Mouse (Mus musculus) liver, embryonic 12.5 days (tissue): ENCODE measurements around the gene Olfr1101. TPM values are rescaled to one million over a fixed set of nuclear protein-coding genes. Genes with fewer than 3 reads are reported as not detected.

ENCODE experiments used
- ATAC-seq: fragments of 200-750 bp; cut with Nextera tagmentation; 2 replicates; pipeline ENCODE4 v1.8.0; 2017; ENCODE audit warnings: moderate number of reproducible peaks, mild to moderate bottlenecking, moderate library complexity
- H3K27ac ChIP-seq: fragments of 300-500 bp; sonication (generic); 2 replicates; pipeline ENCODE4 v1.5.1; 2016; ENCODE audit warnings: mild to moderate bottlenecking
- H3K27me3 ChIP-seq: fragments of 300-500 bp; sonication (generic); replicated peaks from 2 replicates; pipeline ENCODE4 v1.6.1; 2016; ENCODE audit warnings: mild to moderate bottlenecking, moderate library complexity
- H3K36me3 ChIP-seq: fragments of 300-500 bp; sonication (generic); 2 replicates; pipeline ENCODE4 v1.6.1; 2016; ENCODE audit warnings: mild to moderate bottlenecking, moderate library complexity
- H3K4me1 ChIP-seq: fragments of 300-500 bp; sonication (generic); 2 replicates; pipeline ENCODE4 v1.6.1; 2016
- H3K4me2 ChIP-seq: fragments of 300-500 bp; sonication (generic); 2 replicates; pipeline ENCODE4 v1.6.1; 2016; ENCODE audit warnings: mild to moderate bottlenecking, moderate library complexity
- H3K4me3 ChIP-seq: fragments of 300-500 bp; sonication (generic); 2 replicates; pipeline ENCODE4 v1.5.1; 2016; ENCODE audit warnings: mild to moderate bottlenecking, moderate library complexity
- H3K9ac ChIP-seq: fragments of 300-500 bp; sonication (generic); 2 replicates; pipeline ENCODE4 v1.6.1; 2016; ENCODE audit warnings: mild to moderate bottlenecking, moderate library complexity
- H3K9me3 ChIP-seq: fragments of 300-500 bp; sonication (generic); replicated peaks from 2 replicates; pipeline ENCODE4 v1.6.1; 2016; ENCODE audit warnings: mild to moderate bottlenecking, moderate library complexity
- WGBS: fragments of 180-500 bp; shearing (Covaris S2); methylation state at CpG from one replicate; pipeline ENCODE4 v1.1.7; 2016; ENCODE audit not compliant: insufficient replicate concordance; 5-methylcytosine and 5-hydroxymethylcytosine counted together
- polyA plus RNA-seq: library from polyadenylated mRNA; unstranded; fragments of >200 nt; fragmentation: Nextera tagmentation; extraction: Ambion mirVana; gene quantifications from 2 replicates; pipeline ENCODE4 v1.2.1, GENCODE M21; 2016

The Olfr1101 gene
- polyA plus RNA-seq = not detected in 2 replicates

DNA sequence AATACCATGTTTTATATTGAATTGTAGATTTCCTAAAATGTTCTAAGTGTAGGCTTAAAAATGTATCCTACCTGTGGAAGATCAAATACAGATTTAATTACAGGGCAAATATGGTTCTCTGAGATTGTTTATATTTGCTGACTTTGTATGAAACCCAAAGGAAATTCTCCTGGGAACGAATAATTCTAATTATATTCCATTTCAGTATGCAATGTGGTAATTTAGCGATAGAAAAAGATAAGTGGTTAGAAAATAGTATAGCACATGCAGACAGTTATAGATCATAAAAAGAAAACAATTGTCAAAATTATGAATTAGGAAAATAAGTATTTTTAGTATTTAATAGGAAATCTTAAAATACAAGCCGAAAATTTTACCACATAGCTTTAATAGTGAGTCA, at the start of gene Olfr1101:
TSS of gene Olfr1101 (minus strand) at position 101 of the 400 bp plus-strand sequence.
- Histone ChIP-seq H3K36me3 (no peaks in the 10 kb centered on the region), H3K27ac (no peak within 1 kb of the TSS), H3K9me3 (no peaks in the 10 kb centered on the region), H3K27me3 (no peaks in the 10 kb centered on the region), H3K4me2 (no peak within 1 kb of the TSS), H3K9ac (no peak within 1 kb of the TSS), H3K4me3 (no peak within 1 kb of the TSS), H3K4me1 (no peaks in the 10 kb centered on the region)
- no peak for ATAC-seq
- WGBS = 58% methylated on average over 3 of the region's 3 CpGs

DNA sequence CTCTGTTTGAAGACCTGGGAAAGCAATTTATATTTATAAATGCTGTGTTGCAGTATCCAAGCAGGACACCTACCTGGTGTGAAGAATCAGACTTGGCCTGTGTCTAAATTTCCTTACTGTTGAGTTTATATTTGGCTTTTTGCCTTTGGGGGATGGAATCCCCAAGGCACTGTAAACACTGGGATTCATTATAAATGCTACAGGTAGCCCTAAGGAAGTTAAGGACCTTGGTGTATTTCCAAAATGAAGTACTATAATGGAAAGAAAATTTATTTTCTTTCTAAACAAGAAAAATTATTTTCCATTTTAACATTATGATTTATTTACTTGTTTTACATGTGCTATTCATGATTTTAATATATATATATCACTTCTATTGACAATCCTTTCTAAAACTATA, 45.4 kb upstream of the Olfr1101 start, which contains the start of gene Olfr1105:
TSS of gene Olfr1105 (minus strand) at position 101 of the 400 bp plus-strand sequence.
- no peak within 1 kb of the TSS for H3K27ac ChIP-seq
- no peaks in the 10 kb centered on the region for H3K27me3 ChIP-seq
- H3K4me1 ChIP-seq = no peaks in the 10 kb centered on the region
- no peak within 1 kb of the TSS for H3K4me3 ChIP-seq
- no peak within 1 kb of the TSS for H3K9ac ChIP-seq
- H3K9me3 ChIP-seq = no peaks in the 10 kb centered on the region
- no peak for ATAC-seq
- H3K36me3 ChIP-seq = no peaks in the 10 kb centered on the region
- no peak within 1 kb of the TSS for H3K4me2 ChIP-seq

DNA sequence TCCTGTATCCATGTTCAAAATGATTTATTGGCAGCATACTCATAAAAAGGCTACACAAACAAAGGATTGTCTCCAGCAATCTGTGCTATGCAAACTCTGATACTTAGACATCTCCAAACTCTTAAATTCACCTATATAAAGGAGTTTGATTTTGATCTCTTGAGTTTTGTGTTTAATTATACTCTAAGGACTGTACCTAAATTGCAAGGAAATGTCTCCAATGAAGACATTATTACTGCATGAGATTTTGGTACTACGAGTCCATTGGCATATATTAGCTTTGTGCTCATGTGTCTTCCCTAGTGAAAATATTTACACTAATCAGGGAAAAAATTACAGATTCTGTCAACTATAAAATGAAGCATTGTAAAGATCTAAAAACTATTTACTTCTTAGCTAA, 36.0 kb upstream of the Olfr1101 start, which contains the start of gene Olfr1104:
TSS of gene Olfr1104 (minus strand) at position 101 of the 400 bp plus-strand sequence.
- ATAC-seq = no peak
- no peaks in the 10 kb centered on the region for H3K27me3 ChIP-seq
- WGBS = 51% methylated on average over 1 of the region's 1 CpGs

DNA sequence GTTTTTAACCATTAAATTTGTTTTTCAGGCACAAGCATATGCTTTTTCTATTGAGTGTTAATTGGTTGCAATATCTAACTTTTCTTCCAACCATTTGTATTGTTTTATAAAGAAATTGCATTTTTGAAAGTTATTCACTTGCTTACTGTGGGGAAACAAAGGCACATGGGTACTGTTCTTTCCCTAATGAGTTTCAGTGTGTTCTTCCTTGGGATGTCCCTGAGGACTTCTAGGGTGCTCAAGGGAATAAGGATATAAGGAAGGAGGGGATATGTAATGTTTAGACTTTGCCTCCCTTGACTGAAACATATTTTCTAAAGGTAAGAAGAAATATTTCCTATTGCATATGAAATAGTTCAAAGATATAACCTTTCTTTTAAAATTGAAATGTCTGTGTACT, 7.1 kb upstream of the Olfr1101 start, which contains the start of gene Olfr1102:
TSS of gene Olfr1102 (plus strand) at position 301 of the 400 bp plus-strand sequence.
- no peaks in the 10 kb centered on the region for H3K4me1 ChIP-seq
- H3K4me2 ChIP-seq = no peak within 1 kb of the TSS
- H3K27me3 ChIP-seq = no peaks in the 10 kb centered on the region
- no peak within 1 kb of the TSS for H3K27ac ChIP-seq
- H3K36me3 ChIP-seq = no peaks in the 10 kb centered on the region
- H3K9ac ChIP-seq = no peak within 1 kb of the TSS
- H3K4me3 ChIP-seq = no peak within 1 kb of the TSS
- no peaks in the 10 kb centered on the region for H3K9me3 ChIP-seq
- no peak for ATAC-seq

More for the DNA sequence above, 36.0 kb upstream of the Olfr1101 start, which contains the start of gene Olfr1104:
- no peaks in the 10 kb centered on the region for H3K36me3 ChIP-seq
- H3K27ac ChIP-seq = no peak within 1 kb of the TSS
- no peak within 1 kb of the TSS for H3K9ac ChIP-seq
- no peak within 1 kb of the TSS for H3K4me2 ChIP-seq
- H3K4me1 ChIP-seq = no peaks in the 10 kb centered on the region
- H3K4me3 ChIP-seq = no peak within 1 kb of the TSS
- no peaks in the 10 kb centered on the region for H3K9me3 ChIP-seq

DNA sequence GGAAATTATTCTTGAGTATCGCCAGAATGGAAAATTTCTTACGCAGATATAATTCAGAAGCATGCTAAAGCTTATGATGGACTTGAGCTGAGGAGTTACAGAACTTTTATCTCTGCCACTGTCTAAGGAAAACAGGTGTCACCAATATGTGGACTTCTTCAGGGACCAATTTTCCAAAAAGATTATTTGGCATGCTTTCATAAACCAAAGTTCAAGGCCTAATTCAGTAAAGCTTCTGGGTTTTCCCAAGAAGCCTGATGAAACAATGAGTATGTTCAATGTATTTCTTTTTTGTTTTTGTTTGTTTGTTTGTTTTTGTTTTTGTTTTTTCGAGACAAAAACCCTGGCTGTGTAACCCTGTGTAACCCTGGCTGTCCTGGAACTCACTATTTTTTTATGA, 11.2 kb downstream of the Olfr1101 start, which contains the start of gene Olfr1100:
TSS of gene Olfr1100 (minus strand) at position 101 of the 400 bp plus-strand sequence.
- WGBS = 73% methylated on average over 3 of the region's 3 CpGs
- ATAC-seq = no peak
- Histone ChIP-seq H3K9me3 (no peaks in the 10 kb centered on the region), H3K9ac (no peak within 1 kb of the TSS), H3K27ac (no peak within 1 kb of the TSS), H3K4me1 (no peaks in the 10 kb centered on the region), H3K27me3 (no peaks in the 10 kb centered on the region), H3K4me3 (no peak within 1 kb of the TSS), H3K36me3 (no peaks in the 10 kb centered on the region), H3K4me2 (no peak within 1 kb of the TSS)

DNA sequence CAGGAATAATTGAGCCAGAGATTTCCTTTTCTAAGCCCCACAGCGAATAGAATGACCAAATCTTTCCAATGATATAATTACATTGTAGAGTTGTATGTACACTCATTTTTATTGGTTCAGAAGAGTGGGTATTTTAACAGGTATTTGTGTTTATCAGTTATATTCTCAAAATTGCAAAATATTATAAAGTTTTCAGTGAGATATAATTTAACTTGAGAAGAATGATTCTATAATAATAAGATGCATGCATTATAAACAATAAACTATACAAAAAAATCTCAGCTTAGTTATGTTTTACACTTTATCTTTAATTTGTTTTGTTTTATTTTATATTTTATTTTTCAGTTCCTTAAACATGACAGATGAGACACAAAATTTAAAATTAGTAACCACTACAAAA, 30.4 kb downstream of the Olfr1101 start, which contains the start of gene Olfr1099:
TSS of gene Olfr1099 (minus strand) at position 101 of the 400 bp plus-strand sequence.
- H3K9ac ChIP-seq = no peak within 1 kb of the TSS
- H3K36me3 ChIP-seq = no peaks in the 10 kb centered on the region
- H3K27ac ChIP-seq = no peak within 1 kb of the TSS
- H3K4me3 ChIP-seq = no peak within 1 kb of the TSS
- no peaks in the 10 kb centered on the region for H3K27me3 ChIP-seq
- ATAC-seq = no peak
- 50% methylated on average over 1 of the region's 1 CpGs for WGBS
- H3K4me1 ChIP-seq = no peaks in the 10 kb centered on the region
- H3K4me2 ChIP-seq = no peak within 1 kb of the TSS
- H3K9me3 ChIP-seq = no peaks in the 10 kb centered on the region

Other genes with a start within 250 kb of the Olfr1101 start
- not detected in 2 replicates for gene Olfr1090, start 232.2 kb downstream of the Olfr1101 start, polyA plus RNA-seq
- gene Olfr1093, start 208.7 kb downstream of the Olfr1101 start, polyA plus RNA-seq = not detected in 2 replicates
- gene Olfr141, start 181.2 kb downstream of the Olfr1101 start, polyA plus RNA-seq = not detected in 2 replicates
- not detected in 2 replicates for gene Olfr1094, start 166.6 kb downstream of the Olfr1101 start, polyA plus RNA-seq
- gene Olfr1095, start 139.5 kb downstream of the Olfr1101 start, polyA plus RNA-seq = not detected in 2 replicates
- not detected in 2 replicates for gene Gm13723, start 116.4 kb downstream of the Olfr1101 start, polyA plus RNA-seq
- not detected in 2 replicates for gene Olfr1097, start 99.0 kb downstream of the Olfr1101 start, polyA plus RNA-seq
- not detected in 2 replicates for gene Olfr1098, start 66.7 kb downstream of the Olfr1101 start, polyA plus RNA-seq
- gene Olfr1099, start 30.5 kb downstream of the Olfr1101 start, polyA plus RNA-seq = not detected in 2 replicates
- not detected in 2 replicates for gene Olfr1100, start 11.3 kb downstream of the Olfr1101 start, polyA plus RNA-seq
- not detected in 2 replicates for gene Olfr1102, start 7.2 kb upstream of the Olfr1101 start, polyA plus RNA-seq
- not detected in 2 replicates for gene Olfr1104, start 35.9 kb upstream of the Olfr1101 start, polyA plus RNA-seq
- not detected in 2 replicates for gene Olfr1105, start 45.3 kb upstream of the Olfr1101 start, polyA plus RNA-seq
- gene Olfr1106, start 61.1 kb upstream of the Olfr1101 start, polyA plus RNA-seq = not detected in 2 replicates
- gene Olfr1107, start 84.6 kb upstream of the Olfr1101 start, polyA plus RNA-seq = not detected in 2 replicates
- gene Olfr1109, start 104.8 kb upstream of the Olfr1101 start, polyA plus RNA-seq = not detected in 2 replicates
- gene Olfr259, start 123.3 kb upstream of the Olfr1101 start, polyA plus RNA-seq = not detected in 2 replicates
- gene Olfr1110, start 149.1 kb upstream of the Olfr1101 start, polyA plus RNA-seq = not detected in 2 replicates
- gene Olfr1111, start 161.4 kb upstream of the Olfr1101 start, polyA plus RNA-seq = not detected in 2 replicates
- not detected in 2 replicates for gene Olfr1112, start 196.6 kb upstream of the Olfr1101 start, polyA plus RNA-seq
- gene Olfr1113, start 217.7 kb upstream of the Olfr1101 start, polyA plus RNA-seq = not detected in 2 replicates